Mouse (Mus musculus): Measurements from ENCODE around the gene Prss30. TPM values are rescaled to one million over a fixed set of nuclear protein-coding genes. Genes with fewer than 3 reads are reported as not detected.
"Not testable (repeated sequence)": the region's sequence is repeated elsewhere in the genome, so short reads cannot be mapped to it uniquely, and the experiment has no call there.

The Prss30 gene
- polyA plus RNA-seq, 1 experiment from 2014 or later: 0.23 TPM

GRCm38 (mm10) chr17:23947486-23947885 lies 32.9 kb downstream of the Prss30 start:
- 82% methylated on average over 4 of the region's 4 CpGs for WGBS
- not testable (repeated sequence) for H3K4me2 ChIP-seq

DNA sequence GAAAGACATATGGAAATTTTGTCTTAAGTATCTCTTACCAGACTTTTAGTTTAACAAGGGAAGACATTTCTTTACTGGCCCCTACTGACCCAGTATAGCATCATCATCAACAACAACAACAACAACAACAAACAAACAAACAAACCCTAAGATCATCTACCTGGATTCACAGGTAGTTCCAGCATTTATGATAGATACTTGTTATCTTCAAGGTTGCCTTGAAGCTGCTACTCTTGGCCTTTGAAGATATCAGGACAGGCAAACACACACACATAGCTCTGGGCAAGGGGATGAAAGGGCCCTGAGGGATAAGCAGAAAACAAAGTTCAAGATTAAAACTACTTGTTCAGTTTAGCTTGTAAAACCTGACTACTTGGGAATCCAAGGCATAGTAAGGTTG lies 39.0 kb downstream of the Prss30 start, which contains the start of gene Sbp:
Gene Sbp, plus strand, starts transcription at position 301 of the 400 bp plus-strand sequence.
- Histone ChIP-seq H3K27me3 (no peaks in the 10 kb centered on the region), H3K9me3 (replicated peaks) (no peaks in the 10 kb centered on the region), H3K4me1 (no peaks in the 10 kb centered on the region), H3K9ac (no peak within 1 kb of the TSS), H3K27ac (no peak within 1 kb of the TSS), H3K36me3 (no peaks in the 10 kb centered on the region), H3K4me3 (replicated peaks) (no peak within 1 kb of the TSS), H3K4me2 (no peak within 1 kb of the TSS)
- no peak for ATAC-seq (replicated peaks; ENCODE audit: low FRiP score)

More at GRCm38 (mm10) chr17:23947486-23947885, 32.9 kb downstream of the Prss30 start:
- not testable (repeated sequence) for H3K36me3 ChIP-seq; H3K9ac ChIP-seq; H3K9me3 ChIP-seq (replicated peaks); H3K4me3 ChIP-seq (replicated peaks); H3K4me1 ChIP-seq; H3K27ac ChIP-seq; H3K27me3 ChIP-seq; ATAC-seq (replicated peaks; ENCODE audit: low FRiP score)

DNA sequence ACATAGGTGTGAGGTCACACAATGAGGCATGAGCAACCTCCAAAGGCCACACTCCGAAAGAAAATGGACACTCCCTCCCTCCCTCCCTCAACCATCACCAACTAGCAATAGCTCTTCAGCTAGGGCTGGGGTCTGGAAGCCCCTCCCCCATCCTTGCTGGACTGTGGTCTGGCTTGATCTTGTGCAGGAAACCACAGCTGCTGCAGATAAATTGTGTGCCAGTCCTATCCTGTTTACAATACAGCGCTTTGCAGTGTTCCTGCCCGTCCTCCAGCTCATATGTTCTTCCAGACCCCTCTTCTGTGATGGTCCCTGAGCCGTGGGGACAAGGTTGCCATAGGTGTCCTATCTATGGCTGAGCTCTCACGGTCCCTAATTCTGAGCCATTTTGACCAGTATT lies 49.2 kb downstream of the Prss30 start:
- Histone ChIP-seq H3K36me3 (no peaks in the 10 kb centered on the region), H3K9me3 (replicated peaks) (no peaks in the 10 kb centered on the region)

GRCm38 (mm10) chr17:23925090-23925493 lies 55.3 kb downstream of the Prss30 start:
- Histone ChIP-seq H3K4me2 (peak overlapping the region; percentile 83), H3K9me3 (replicated peaks) (no peaks in the 10 kb centered on the region), H3K36me3 (no peaks in the 10 kb centered on the region), H3K27me3 (no peaks in the 10 kb centered on the region), H3K4me1 (peaks cover 10% of the 10 kb centered on the region), H3K4me3 (replicated peaks) (peak overlapping the region; percentile 56), H3K9ac (peak overlapping the region; percentile 61), H3K27ac (peak overlapping the region; percentile 97)
- under 1% methylated on average over 14 of the region's 14 CpGs for WGBS
- ATAC-seq (replicated peaks; ENCODE audit: low FRiP score): peak; percentile 74

More for the DNA sequence above, 49.2 kb downstream of the Prss30 start:
- H3K9ac ChIP-seq: no peak overlapping the region
- H3K27me3 ChIP-seq: no peaks in the 10 kb centered on the region
- no peaks in the 10 kb centered on the region for H3K4me1 ChIP-seq
- H3K4me2 ChIP-seq: no peak overlapping the region
- ATAC-seq (replicated peaks; ENCODE audit: low FRiP score): no peak
- H3K27ac ChIP-seq: no peak overlapping the region
- WGBS: 70% methylated on average over 5 of the region's 5 CpGs
- H3K4me3 ChIP-seq (replicated peaks): no peak overlapping the region

DNA sequence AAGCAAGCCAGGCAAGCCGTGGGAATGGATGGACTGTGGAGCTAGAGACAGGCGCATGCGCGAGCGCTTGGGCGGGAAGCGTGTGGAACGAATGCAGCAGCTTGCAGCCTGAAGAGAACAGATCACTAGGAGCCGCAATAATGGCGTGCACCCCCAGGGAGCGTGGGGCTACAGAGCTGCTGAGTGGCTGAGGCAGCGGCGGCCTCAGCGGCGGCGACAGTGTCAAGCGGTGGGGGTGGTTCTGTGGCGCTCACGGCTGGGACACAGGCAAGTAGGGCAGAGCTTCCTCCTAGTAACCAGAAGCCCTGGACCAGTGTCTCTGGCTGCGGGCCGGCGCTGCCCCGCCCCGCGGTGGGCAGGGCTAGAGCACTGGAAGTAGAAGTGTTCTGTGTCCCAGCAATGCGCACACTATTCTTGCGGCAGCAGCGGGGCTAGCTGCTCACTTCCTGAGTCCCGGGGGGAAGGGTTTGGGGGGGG lies 55.8 kb downstream of the Prss30 start:
- WGBS: under 1% methylated on average over 28 of the region's 29 CpGs
- H3K4me1 ChIP-seq: peaks cover 10% of the 10 kb centered on the region
- peak overlapping the region; percentile 61 for H3K9ac ChIP-seq
- peak overlapping the region; percentile 56 for H3K4me3 ChIP-seq (replicated peaks)
- peak; percentile 100 for ATAC-seq (replicated peaks; ENCODE audit: low FRiP score)
- H3K4me2 ChIP-seq: peak overlapping the region; percentile 83
- H3K27ac ChIP-seq: peak overlapping the region; percentile 97
- H3K27me3 ChIP-seq: no peaks in the 10 kb centered on the region
- no peaks in the 10 kb centered on the region for H3K9me3 ChIP-seq (replicated peaks)
- no peaks in the 10 kb centered on the region for H3K36me3 ChIP-seq

Small RNA genes within 50 kb of the gene (microRNA-seq; reads per million reads assigned to microRNA genes)
- not detected for gene Gm27700

Other genes with a start within 250 kb of the Prss30 start
- gene Paqr4, start 239.7 kb downstream of the Prss30 start, polyA plus RNA-seq (2015; fragmentation: Nextera tagmentation; extraction: Ambion mirVana): 19.8 and 23.8 TPM in 2 replicates
- gene Kremen2, start 234.7 kb downstream of the Prss30 start, polyA plus RNA-seq (2015; fragmentation: Nextera tagmentation; extraction: Ambion mirVana): 1.9 and 2.2 TPM in 2 replicates
- 89.5 and 91.0 TPM in 2 replicates for gene Flywch1, start 209.0 kb downstream of the Prss30 start, polyA plus RNA-seq (2015; fragmentation: Nextera tagmentation; extraction: Ambion mirVana)
- 35.0 and 37.4 TPM in 2 replicates for gene Flywch2, start 194.5 kb downstream of the Prss30 start, polyA plus RNA-seq (2015; fragmentation: Nextera tagmentation; extraction: Ambion mirVana)
- 496 and 536 TPM in 2 replicates for gene Srrm2, start 190.0 kb downstream of the Prss30 start, polyA plus RNA-seq (2015; fragmentation: Nextera tagmentation; extraction: Ambion mirVana)
- gene Elob, start 151.4 kb downstream of the Prss30 start, polyA plus RNA-seq (2015; fragmentation: Nextera tagmentation; extraction: Ambion mirVana): 999 and 1,052 TPM in 2 replicates
- 0.18 TPM in 1 of 2 replicates, not detected in the other for gene Prss33, start 144.5 kb downstream of the Prss30 start, polyA plus RNA-seq (2015; fragmentation: Nextera tagmentation; extraction: Ambion mirVana)
- gene Prss32, start 136.7 kb downstream of the Prss30 start, polyA plus RNA-seq (2015; fragmentation: Nextera tagmentation; extraction: Ambion mirVana): 1.8 TPM in 1 of 2 replicates, not detected in the other
- 3.2 and 3.3 TPM in 2 replicates for gene Prss41, start 136.4 kb downstream of the Prss30 start, polyA plus RNA-seq (2015; fragmentation: Nextera tagmentation; extraction: Ambion mirVana)
- gene Prss21, start 112.5 kb downstream of the Prss30 start, polyA plus RNA-seq (2015; fragmentation: Nextera tagmentation; extraction: Ambion mirVana): not detected in 2 replicates
- gene Dcpp1, start 99.7 kb downstream of the Prss30 start, polyA plus RNA-seq (2015; fragmentation: Nextera tagmentation; extraction: Ambion mirVana): not detected in 2 replicates
- not detected in 2 replicates for gene Dcpp2, start 99.7 kb downstream of the Prss30 start, polyA plus RNA-seq (2015; fragmentation: Nextera tagmentation; extraction: Ambion mirVana)
- gene Dcpp3, start 63.1 kb downstream of the Prss30 start, polyA plus RNA-seq (2015; fragmentation: Nextera tagmentation; extraction: Ambion mirVana): not detected in 2 replicates
- not detected in 2 replicates for gene Sbp, start 38.9 kb downstream of the Prss30 start, polyA plus RNA-seq (2015; fragmentation: Nextera tagmentation; extraction: Ambion mirVana)
- not detected in 2 replicates for gene Sbpl, start 25.3 kb downstream of the Prss30 start, polyA plus RNA-seq (2015; fragmentation: Nextera tagmentation; extraction: Ambion mirVana)
- gene Prss22, start 17.5 kb upstream of the Prss30 start, polyA plus RNA-seq (2015; fragmentation: Nextera tagmentation; extraction: Ambion mirVana): 0.57 and 1.2 TPM in 2 replicates
- 0.26 and 0.29 TPM in 2 replicates for gene Prss27, start 57.6 kb upstream of the Prss30 start, polyA plus RNA-seq (2015; fragmentation: Nextera tagmentation; extraction: Ambion mirVana)
- gene Kctd5, start 92.9 kb upstream of the Prss30 start, polyA plus RNA-seq (2015; fragmentation: Nextera tagmentation; extraction: Ambion mirVana): 62.8 and 64.1 TPM in 2 replicates
- gene Pdpk1, start 170.4 kb upstream of the Prss30 start, polyA plus RNA-seq (2015; fragmentation: Nextera tagmentation; extraction: Ambion mirVana): 35.0 and 36.4 TPM in 2 replicates
- 36.7 and 40.9 TPM in 2 replicates for gene Amdhd2, start 183.2 kb upstream of the Prss30 start, polyA plus RNA-seq (2015; fragmentation: Nextera tagmentation; extraction: Ambion mirVana)
- gene Atp6v0c, start 189.1 kb upstream of the Prss30 start, polyA plus RNA-seq (2015; fragmentation: Nextera tagmentation; extraction: Ambion mirVana): 546 and 562 TPM in 2 replicates
- 5.9 and 6.7 TPM in 2 replicates for gene Tbc1d24, start 225.0 kb upstream of the Prss30 start, polyA plus RNA-seq (2015; fragmentation: Nextera tagmentation; extraction: Ambion mirVana)
- 5.1 and 5.6 TPM in 2 replicates for gene Ntn3, start 229.0 kb upstream of the Prss30 start, polyA plus RNA-seq (2015; fragmentation: Nextera tagmentation; extraction: Ambion mirVana)
- 13.6 and 14.3 TPM in 2 replicates for gene Tedc2, start 240.3 kb upstream of the Prss30 start, polyA plus RNA-seq (2015; fragmentation: Nextera tagmentation; extraction: Ambion mirVana)

Data from kidney, embryonic 15.5 days (tissue).